Mouse (Mus musculus): ENCODE results near the gene Ccdc162.

Gene Ccdc162

DNA sequence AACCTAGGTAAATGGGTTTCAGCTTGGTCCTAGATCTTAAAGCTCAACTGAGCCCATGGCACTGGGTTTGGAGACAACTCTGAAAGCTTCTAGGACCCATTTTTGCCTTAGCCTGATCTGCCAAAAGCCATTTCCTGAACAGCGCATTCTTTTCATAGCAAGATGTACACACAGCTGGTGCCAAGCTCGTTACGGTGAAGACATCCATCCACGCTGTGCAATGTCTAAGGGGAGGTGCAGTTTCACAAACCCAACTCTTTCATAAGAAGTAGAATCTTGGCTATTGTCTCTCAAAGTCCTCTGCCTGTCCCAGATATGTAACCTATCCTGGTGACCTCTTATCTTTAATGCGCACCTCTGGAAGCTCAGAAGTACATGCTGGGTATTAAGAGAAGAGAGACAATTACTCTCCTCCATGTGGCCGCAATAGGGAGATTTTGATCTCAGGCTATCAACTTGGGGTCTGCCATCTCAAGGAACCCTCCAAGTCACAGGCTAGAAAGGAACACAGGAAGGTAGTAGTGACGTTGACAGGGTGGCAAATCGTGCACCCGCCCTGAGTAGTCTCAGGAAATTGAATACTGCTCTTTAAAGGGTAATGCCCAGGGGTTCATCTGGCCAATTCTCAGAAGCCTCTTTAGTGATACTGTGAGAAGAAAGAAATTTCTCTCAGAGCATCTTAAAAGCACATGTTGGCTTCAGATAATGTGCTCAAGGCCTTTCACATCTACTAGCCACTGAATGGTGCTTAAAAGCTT is 81.0 kb downstream of the Ccdc162 start:
- no peak for DNase-seq (ENCODE audit: low spot score)

DNA sequence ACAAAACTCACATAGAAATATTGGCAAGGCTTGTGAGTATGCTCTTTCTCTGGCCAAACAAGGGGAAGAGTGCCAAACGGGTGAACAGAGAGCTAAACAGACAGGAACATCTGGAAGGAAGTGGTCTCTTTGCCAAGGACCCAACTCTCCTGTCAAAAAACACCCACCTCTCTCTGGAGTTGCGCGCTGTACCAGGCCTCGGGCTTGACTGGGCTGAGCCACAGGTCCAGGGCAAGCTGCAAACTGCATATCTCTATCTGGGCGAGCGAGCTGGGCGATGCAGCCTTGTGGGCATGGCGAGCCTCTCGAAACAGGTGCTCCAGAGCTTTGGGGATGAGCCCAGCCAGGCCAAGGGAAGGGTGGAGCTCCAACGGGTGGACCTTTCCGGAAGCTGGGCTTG is 82.6 kb downstream of the Ccdc162 start:
- DNase-seq (ENCODE audit: low spot score) = no peak

DNA sequence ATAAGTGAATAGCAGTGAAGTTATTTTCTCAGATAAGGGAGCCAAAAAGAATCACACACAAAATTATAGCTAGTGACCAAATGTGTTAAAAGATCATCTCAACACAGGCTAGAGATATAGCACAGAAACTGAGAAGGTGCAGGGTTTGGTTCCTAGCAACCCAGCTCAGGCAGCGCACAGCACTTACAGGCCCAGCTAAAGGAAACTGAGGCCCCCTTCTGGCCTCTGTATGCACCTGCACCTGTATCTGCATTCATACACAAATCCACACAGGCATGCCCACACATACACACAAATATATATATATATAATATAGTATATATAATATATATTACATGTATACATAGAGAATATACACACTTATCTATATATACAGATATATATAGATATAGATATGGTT is 84.4 kb downstream of the Ccdc162 start:
- no peak for DNase-seq (ENCODE audit: low spot score)

DNA sequence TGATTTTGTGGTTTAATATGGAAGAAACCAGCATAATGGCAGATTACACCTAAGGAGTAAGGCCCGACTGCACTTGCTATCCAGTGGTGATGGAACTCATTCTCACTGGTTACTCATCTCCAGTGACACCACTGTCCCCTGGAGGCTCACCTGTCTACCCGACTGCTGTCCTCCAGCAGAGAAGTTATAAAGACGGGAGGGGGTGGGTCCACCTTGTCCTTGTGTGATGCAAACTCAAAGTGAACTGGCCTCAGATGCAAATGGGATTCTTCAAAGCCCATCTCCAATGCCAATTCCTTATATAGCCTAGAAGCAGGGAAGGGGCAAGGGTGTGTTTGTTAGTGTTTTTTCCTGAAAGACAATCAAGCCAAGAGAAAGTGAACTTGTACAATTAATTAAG is 89.4 kb downstream of the Ccdc162 start:
- no peak for DNase-seq (ENCODE audit: low spot score)

DNA sequence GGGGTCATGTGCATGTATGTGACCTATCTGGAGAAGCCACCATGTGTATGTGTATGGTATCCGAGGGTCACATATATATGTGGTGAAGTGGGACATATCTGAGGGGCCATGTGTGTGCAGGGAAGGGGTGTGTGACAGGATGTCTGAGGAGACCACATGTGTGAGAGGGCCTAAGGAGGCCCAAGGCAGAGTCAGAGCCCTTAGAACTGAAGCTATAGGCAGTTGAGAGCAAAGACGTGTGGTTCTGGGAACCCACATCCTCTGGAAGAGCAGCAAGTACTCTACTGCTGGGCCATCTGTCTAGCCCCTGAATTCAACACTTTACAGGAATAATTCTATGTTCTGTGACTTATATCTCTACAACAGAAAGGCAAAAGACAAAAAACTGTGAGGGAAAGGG is 96.4 kb downstream of the Ccdc162 start:
- DNase-seq (ENCODE audit: low spot score) = no peak

DNA sequence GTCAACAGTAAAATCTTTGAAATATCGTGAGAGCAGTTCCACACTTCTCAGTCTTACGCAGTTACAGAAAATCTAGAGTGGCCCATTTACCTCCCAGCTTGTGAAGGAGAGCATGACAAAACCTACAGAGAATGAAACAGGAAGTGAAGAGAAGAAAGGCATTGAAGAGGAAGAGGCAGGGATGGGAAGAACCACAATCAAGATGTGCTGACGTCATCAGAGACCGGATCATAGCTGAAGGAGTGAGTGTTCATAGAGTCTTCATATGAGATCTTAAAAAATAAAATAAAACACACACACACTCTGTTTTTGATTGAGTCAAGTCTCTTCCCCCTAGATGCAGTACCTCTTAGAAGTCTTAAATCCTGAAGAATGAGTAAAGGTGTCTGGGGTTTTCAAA is 100.9 kb downstream of the Ccdc162 start:
- no peak for DNase-seq (ENCODE audit: low spot score)

DNA sequence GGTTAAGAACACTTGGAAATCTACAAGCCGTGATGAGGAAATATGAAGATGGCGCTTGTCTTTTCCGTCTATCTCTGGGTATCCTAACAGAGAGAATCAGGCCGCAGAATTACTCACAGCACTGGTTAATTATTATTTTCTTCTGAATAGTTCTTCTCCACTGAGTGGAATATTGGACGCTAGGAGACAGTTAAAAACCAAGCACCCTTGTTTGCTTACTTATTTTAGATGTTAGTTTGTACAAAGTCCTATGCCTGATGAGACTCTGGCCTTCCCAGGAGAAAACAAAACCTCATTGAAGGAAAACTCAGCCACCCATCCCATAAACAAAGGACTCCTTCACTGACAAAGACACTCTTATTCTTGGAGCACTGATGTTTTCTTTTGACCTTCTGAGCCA is 104.5 kb downstream of the Ccdc162 start:
- DNase-seq (ENCODE audit: low spot score) = no peak

DNA sequence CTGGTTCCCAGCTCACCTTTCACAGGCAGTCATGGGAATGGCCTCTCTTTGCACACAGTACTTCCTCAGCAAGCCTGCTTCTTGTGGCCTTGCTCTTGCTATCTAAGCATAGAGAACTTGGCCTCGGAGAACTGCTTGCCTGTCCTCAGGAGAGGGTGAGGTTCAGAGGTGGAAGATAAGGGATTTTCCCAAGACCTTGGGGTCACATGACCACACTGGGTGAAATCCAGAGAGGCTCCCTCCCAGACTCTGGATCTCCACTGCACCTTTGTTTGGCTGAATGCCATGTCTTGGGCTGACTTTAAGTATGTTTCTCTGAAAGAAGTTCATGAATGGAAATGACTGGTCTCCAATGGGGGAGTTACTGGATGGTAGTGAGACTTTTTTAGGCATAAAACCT is 107.0 kb downstream of the Ccdc162 start:
- DNase-seq (ENCODE audit: low spot score) = no peak

DNA sequence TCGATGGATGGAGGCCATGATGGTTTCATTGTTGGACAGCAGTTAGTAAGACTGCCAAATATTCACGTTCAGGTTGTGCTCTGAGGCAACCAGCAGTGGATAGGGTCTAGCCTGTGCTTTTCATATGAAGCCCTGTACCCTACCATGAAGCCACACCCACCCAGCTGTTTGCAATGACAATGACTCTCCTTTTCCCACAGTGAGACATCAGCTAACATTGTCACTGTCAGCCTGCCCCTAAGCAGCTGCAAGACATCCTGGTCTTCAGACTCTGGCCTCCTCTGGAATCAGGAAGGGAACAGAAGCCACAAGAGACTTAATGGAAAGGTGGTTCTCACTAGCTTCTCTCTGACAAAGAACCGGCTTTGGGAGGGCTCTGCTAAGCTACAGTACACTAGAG is 107.9 kb downstream of the Ccdc162 start:
- no peak for DNase-seq (ENCODE audit: low spot score)

DNA sequence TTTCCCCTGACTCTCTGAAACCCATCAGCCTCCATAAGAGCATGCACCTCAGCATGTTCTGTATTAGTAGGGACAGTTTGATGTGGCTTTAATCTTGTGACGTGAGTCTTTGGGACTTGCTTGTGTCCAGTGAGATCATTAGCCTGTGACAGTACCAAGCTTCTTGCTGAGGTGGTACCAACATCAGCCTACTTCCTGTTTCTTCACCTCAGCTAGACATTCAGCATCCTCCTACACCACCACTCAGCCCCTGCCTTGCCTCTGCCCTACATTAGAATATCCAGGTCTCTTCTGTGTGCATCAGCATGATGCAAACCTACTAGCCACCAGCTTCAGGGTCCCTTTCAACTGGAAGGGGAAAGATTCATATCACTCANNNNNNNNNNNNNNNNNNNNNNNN is 113.8 kb downstream of the Ccdc162 start:
- no peak for DNase-seq (ENCODE audit: low spot score)

DNA sequence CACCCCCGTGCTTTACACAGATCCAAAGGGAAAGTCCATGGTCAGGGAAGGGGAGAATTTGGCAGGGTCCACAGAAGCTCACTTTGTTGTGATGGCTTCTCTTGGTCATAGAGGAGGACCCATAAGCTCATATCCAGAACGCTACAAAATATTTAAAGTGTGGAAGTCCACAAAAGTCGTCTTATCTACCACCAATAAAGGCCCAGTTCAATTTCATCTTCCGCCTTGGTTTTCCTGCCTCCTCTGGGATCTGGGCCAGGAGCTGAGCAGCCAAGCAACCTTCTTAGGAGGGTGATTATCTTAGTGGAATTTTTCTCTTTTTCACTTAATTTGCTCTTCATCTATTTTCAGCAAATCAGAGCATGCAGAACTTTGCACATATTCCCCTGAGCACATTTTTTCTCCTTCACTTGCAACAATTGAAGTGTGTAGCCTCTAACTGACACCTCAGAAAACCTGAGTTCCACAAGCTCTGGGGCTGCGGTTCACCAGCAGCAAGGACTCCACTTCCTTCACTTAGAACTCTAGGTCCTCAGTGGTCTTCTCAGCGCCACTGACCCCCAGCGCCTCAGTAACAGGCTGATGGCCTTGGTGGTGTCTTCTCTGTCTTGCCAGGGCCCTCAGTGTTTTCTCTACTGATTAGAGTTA is 114.4 kb downstream of the Ccdc162 start:
- DNase-seq (ENCODE audit: low spot score) = no peak

DNA sequence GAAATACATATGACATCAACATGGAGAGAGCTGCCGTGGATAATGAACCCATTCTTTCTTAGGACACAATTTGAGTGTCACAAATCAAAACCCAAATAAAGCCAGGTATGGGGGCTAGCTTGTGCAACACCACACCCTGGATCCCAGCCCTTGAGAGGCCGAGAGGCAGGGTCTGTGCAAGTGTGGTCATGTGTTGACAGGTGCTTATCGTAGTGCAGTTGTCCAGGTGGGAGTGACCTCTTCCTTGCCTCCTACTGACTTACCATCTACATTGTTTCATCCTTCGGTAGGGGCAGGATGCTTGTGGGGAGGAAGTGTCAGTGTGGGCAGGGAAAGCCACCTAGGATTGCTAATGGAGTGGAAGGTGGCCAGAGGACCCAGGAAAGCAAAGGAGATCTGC is 115.1 kb downstream of the Ccdc162 start:
- DNase-seq (ENCODE audit: low spot score) = no peak

DNA sequence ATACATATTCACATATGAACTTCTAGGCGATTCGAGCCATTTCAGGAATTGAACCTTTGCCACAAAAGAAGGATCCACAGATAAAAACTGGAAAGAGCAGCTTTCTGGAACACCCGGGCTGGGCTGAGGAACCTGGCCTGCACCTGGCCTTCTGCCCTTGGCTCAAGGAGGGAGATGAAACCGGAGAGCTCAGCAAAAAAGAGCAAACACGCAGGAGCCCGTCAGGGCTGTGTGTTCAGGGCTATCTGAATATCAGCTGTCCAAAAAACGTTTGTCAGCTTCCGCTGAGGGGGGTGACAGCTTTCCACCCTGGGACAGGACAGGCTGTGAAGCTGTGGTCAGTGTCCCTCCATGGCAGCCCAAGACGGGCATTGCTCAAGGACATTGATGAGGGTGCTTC is 117.4 kb downstream of the Ccdc162 start:
- no peak for DNase-seq (ENCODE audit: low spot score)

DNA sequence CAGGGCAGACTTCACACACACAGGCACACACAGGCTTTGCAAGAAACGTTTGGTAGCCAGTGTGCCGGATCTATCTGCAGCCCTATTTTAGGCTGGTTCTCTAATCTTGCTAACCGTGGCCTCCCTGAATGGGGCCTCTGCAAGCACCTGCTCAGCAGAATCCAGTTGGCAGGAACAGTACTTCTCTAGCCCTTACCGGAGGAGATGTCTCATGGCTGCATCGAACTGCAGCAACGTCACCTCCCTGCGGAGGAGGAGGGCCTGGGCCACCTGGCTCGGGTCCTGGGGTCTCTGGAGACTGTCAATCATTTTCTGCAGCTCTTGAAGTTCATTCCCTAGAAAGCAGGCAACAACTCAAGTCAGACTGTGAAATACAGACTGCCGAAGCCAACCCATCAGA is 118.2 kb downstream of the Ccdc162 start:
- no peak for DNase-seq (ENCODE audit: low spot score)

DNA sequence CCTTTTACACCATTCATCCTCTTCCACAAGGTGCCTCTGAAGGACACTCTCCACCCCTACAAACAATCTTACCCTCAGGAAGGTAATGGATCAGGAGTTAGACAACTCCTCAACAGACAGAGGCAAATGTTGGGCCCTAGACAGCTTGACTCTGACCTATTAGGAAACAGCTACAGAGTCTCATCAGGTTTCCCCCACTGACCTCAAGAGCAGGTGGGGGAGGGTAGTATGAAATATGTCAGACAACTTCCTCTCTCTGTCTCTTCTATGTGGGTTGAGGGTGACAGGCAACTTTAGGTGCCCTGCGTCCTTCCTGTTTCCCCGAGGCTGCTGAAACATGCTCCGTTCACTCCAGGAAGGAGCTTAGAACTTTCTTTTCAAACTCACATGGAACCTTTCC is 120.9 kb downstream of the Ccdc162 start:
- peak; percentile 70 for DNase-seq (ENCODE audit: low spot score)

DNA sequence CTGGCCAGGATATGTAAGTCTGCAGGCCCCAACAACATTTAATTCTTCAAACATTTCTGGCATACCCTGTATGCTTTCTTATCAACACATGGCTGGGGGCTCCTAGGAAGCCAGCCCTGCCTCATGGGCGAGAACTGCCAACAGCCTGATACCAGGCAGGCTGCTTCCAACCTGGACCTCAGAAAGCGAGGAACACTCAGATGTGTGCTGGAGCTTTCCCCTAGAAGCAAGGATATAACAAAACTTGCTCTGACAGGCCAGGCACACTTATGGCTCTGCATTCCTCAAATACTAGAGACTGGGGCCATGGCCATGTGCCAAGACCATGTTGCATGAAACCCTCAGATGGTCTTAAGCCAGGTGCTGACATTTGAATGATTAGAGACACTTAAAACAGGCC is 121.5 kb downstream of the Ccdc162 start:
- DNase-seq (ENCODE audit: low spot score) = no peak

DNA sequence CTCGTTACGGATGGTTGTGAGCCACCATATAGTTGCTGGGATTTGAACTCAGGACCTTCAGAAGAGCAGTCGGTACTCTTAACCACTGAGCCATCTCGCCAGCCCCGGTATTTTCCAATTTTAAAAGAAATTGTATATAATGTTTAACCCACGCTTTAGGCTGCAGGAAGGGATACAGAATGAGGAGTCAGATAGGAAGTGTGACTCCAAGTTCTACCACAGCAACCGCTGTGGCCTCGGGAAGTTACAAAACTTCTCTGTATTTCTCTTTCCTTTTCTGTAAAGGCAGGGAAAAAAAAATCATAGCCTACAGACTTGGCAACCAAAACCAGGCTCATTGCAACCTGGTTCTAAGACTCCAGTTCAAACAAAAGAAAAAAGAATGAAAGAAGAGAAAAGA is 122.0 kb downstream of the Ccdc162 start:
- DNase-seq (ENCODE audit: low spot score) = no peak

DNA sequence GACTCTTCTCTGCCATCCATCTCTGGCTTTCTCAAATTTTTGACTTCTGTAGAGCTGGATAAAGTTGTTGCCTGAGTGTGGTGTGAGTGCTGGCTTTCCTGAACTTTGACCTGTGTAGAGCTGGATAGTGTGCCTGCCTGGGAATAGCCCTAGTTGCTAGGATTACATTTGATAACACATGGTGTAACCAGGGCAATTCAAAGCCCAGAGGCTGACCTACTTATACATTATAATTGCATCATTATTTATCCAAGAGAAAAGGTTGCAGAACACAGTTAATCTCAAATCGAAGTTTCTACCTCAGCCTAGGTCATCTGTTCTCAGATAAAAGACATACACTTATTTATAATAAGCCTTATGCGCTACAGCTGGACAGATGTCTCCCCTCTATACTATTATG is 127.8 kb downstream of the Ccdc162 start:
- no peak for DNase-seq (ENCODE audit: low spot score)

DNA sequence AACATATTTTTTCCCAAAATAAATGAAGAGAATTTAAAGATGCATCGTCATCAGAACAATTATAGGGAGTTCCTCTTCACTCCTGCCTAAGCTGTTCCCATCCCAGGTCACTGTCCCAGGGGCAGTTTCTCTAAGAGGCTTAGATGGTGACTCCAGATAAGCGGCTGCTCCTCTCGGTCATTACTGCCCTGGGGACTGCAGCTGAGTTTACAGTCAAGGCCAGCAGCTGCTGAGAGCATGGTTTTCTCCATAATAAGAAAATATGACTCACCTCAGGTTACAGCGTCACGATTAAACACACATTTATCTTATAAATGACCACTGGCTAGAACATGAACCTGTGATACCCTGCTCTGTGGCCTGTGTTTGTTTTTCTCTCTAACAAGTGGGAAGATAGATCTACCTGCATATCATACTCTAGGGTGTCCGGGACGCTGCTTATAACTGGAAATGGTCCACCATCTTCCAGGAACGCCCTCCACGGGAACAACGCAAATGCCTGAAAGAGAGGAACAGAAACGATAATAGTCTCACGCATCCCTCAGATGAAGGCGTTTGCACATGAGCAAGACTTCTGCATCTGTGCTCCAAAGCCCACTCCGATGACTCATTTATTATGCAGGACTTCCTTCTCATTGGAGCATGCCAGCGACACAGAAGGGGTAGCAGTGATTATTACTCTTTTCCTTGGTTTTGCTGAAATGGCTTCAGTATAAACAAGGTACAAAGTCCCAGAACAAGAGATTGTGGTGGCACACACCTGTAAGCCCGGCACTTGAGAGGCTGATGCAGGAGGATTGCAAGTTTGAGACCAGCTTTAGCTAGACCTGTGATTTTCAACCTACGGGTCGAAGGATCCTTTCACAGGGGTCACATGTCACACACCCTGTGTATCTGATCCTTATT is 129.2 kb downstream of the Ccdc162 start:
- no peak for DNase-seq (ENCODE audit: low spot score)

DNA sequence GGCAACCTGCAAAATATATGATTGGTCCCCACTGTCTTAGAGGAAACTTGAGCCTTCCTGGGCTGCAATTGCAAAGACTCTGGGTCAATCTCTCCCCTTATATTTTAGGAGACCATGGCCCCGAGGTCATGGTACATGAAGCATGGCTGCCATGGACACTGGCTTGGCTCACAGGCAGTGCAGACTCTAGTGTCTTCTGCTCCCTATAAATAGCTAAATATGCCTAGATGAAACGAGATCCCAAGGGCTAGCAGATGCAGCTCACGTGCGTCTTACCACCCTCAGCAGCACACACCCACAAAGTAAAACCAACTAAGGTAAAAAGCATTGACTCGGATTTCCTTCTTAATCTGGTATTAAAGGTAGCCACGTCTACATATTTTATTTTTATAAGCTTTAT is 133.1 kb downstream of the Ccdc162 start:
- no peak for DNase-seq (ENCODE audit: low spot score)

DNA sequence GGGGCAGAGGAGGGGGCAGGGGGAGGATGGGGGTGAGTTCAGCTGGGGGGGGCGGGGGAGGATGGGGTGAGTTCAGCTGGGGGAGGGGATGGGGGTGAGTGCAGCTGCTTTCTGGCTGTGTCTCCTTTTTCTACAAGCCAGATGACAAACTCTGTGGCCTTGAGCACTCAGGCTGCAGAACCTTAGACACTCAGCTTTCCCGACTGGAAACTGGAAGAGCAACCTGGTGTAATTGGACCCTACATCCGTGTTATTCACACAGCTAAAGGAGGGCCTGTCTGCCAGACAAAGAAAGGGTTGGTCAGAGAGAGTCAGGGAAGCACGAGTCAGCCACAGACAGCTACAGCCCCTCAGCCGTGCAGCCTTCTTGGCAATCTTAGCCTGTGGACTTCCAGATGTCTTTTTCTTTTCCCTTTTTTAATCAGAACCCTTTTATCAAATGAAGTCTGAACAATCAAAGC is 133.5 kb downstream of the Ccdc162 start:
- DNase-seq (ENCODE audit: low spot score) = no peak

DNA sequence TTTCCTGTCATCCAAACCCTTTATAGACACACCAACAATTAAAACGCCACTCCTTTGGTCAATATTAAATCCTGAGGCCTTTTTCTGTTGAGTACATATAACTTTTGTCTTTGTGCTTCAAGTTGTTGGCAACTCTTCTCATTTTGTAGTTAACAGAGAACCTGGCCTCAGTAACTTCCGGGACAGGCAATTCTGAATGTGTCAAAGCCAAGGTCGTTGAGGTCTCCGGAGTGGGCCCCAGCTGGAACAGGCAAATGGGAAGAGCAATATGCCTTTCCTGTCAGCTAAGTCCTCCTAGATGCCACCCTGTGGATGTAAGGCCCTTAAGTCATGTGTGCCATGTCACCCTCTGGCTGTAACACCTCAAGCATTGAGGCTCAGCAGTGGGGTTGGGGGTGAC is 136.0 kb downstream of the Ccdc162 start:
- no peak for DNase-seq (ENCODE audit: low spot score)

DNA sequence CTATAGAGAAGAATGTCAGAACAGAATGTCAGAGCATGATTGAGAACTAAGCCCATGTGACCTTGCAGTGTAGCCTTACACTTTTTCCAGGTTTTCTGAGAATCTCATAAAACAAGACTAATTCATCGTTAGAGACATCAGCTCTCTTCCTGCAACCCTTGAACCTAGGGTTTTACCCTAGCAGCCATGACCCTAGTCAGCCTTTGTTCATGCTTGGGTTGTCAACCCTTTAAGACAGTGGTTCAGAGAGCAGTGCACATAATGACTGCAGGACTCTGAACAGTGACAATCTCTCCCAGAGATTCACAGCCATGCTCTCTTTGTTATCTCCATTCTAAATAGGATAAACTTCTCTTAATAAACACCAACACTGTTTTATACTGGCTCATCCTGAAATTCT is 137.9 kb downstream of the Ccdc162 start:
- no peak for DNase-seq (ENCODE audit: low spot score)

Data from lung, postnatal 25 days (tissue).